Mouse (Mus musculus): ENCODE measurements around the gene Slc9a3r2. TPM values are rescaled to one million over a fixed set of nuclear protein-coding genes. Genes with fewer than 3 reads are reported as not detected.

Gene Slc9a3r2
- total RNA-seq, 2 experiments from 2014 or later = 41.1 to 43.3 TPM

- DNase-seq = no peak
Observed at GRCm38 (mm10) chr17:24591695-24592094, 58.4 kb downstream of the Slc9a3r2 start.

- DNase-seq = no peak
Observed at GRCm38 (mm10) chr17:24590943-24591342, 59.2 kb downstream of the Slc9a3r2 start.

Small RNAs within 50 kb of the gene (microRNA-seq; reads per million reads assigned to microRNA genes)
- 5.1 to 9.3 reads per million in 2 experiments for gene Gm24589

Other genes with a start within 250 kb of the Slc9a3r2 start
- 100 to 1,000 TPM; 123 to 127 TPM for gene Rnps1, start 235.8 kb downstream of the Slc9a3r2 start, total RNA-seq (2021)
- 10 to 100 TPM; 29.2 to 30.2 TPM for gene Eci1, start 223.7 kb downstream of the Slc9a3r2 start, total RNA-seq (2021)
- 10 to 100 TPM; 11.0 to 14.2 TPM for gene Dnase1l2, start 207.2 kb downstream of the Slc9a3r2 start, total RNA-seq (2021)
- gene E4f1, start 180.0 kb downstream of the Slc9a3r2 start, total RNA-seq (2021) = 10 to 100 TPM; 30.3 to 42.7 TPM
- gene Pgp, start 179.9 kb downstream of the Slc9a3r2 start, total RNA-seq (2021) = 10 to 100 TPM; 62.3 to 66.4 TPM
- gene Bricd5, start 176.4 kb downstream of the Slc9a3r2 start, total RNA-seq (2021) = 1 to 10 TPM; 1.9 to 2.6 TPM
- gene Mlst8, start 171.2 kb downstream of the Slc9a3r2 start, total RNA-seq (2021) = 10 to 100 TPM; 40.7 to 45.0 TPM
- 100 to 1,000 TPM; 158 to 160 TPM for gene Caskin1, start 161.7 kb downstream of the Slc9a3r2 start, total RNA-seq (2021)
- gene Traf7, start 122.4 kb downstream of the Slc9a3r2 start, total RNA-seq (2021) = 10 to 100 TPM; 86.7 to 95.1 TPM
- 10 to 100 TPM; 72.9 to 76.8 TPM for gene Rab26, start 116.1 kb downstream of the Slc9a3r2 start, total RNA-seq (2021)
- 10 to 100 TPM; 84.9 to 95.3 TPM for gene Pkd1, start 100.5 kb downstream of the Slc9a3r2 start, total RNA-seq (2021)
- 100 to 1,000 TPM; 181 to 184 TPM for gene Tsc2, start 17.7 kb downstream of the Slc9a3r2 start, total RNA-seq (2021)
- 1 to 10 TPM; 3.9 to 6.9 TPM for gene Nthl1, start 17.6 kb downstream of the Slc9a3r2 start, total RNA-seq (2021)
- gene Npw, start 8.1 kb upstream of the Slc9a3r2 start, total RNA-seq (2021) = 1 to 10 TPM; 1.7 to 2.9 TPM
- gene Zfp598, start 19.4 kb upstream of the Slc9a3r2 start, total RNA-seq (2021) = 10 to 100 TPM; 38.2 to 43.5 TPM
- gene Syngr3, start 39.6 kb upstream of the Slc9a3r2 start, total RNA-seq (2021) = 100 to 1,000 TPM; 152 to 165 TPM
- gene Gfer, start 45.8 kb upstream of the Slc9a3r2 start, total RNA-seq (2021) = 10 to 100 TPM; 17.0 to 22.7 TPM
- 1 to 10 TPM; 2.5 to 3.0 TPM for gene Noxo1, start 45.9 kb upstream of the Slc9a3r2 start, total RNA-seq (2021)
- 10 to 100 TPM; 26.1 to 29.4 TPM for gene Tbl3, start 57.3 kb upstream of the Slc9a3r2 start, total RNA-seq (2021)
- gene Rnf151, start 67.7 kb upstream of the Slc9a3r2 start, total RNA-seq (2021) = not detected
- gene Rps2, start 67.8 kb upstream of the Slc9a3r2 start, total RNA-seq (2021) = 100 to 1,000 TPM; 326 to 349 TPM
- gene Ndufb10, start 74.2 kb upstream of the Slc9a3r2 start, total RNA-seq (2021) = 100 to 1,000 TPM; 199 to 228 TPM
- gene Rpl3l, start 77.5 kb upstream of the Slc9a3r2 start, total RNA-seq (2021) = under 1 TPM in 1 of 2 experiments, not detected in 1; 0.56 TPM
- gene Msrb1, start 86.3 kb upstream of the Slc9a3r2 start, total RNA-seq (2021) = 10 to 100 TPM; 42.1 to 45.6 TPM
- not detected for gene Hs3st6, start 102.7 kb upstream of the Slc9a3r2 start, total RNA-seq (2021)
- not detected for gene Meiob, start 154.0 kb upstream of the Slc9a3r2 start, total RNA-seq (2021)
- 100 to 1,000 TPM; 131 to 134 TPM for gene Hagh, start 189.8 kb upstream of the Slc9a3r2 start, total RNA-seq (2021)
- gene Fahd1, start 200.0 kb upstream of the Slc9a3r2 start, total RNA-seq (2021) = 10 to 100 TPM; 18.3 to 23.0 TPM
- gene Igfals, start 215.7 kb upstream of the Slc9a3r2 start, total RNA-seq (2021) = under 1 TPM in 1 of 2 experiments, not detected in 1; 0.33 TPM
- gene Nubp2, start 236.0 kb upstream of the Slc9a3r2 start, total RNA-seq (2021) = 10 to 100 TPM; 33.2 to 37.1 TPM
- gene Spsb3, start 236.3 kb upstream of the Slc9a3r2 start, total RNA-seq (2021) = 10 to 100 TPM; 39.2 to 42.8 TPM
- gene Eme2, start 244.8 kb upstream of the Slc9a3r2 start, total RNA-seq (2021) = 10 to 100 TPM; 57.5 to 70.4 TPM
- gene Mrps34, start 244.8 kb upstream of the Slc9a3r2 start, total RNA-seq (2021) = 10 to 100 TPM; 75.3 to 75.9 TPM
- gene Nme3, start 246.2 kb upstream of the Slc9a3r2 start, total RNA-seq (2021) = 10 to 100 TPM; 60.0 to 67.5 TPM